15 mouse cellular contexts compared by ENCODE assay signal in the genomic region with DNA sequence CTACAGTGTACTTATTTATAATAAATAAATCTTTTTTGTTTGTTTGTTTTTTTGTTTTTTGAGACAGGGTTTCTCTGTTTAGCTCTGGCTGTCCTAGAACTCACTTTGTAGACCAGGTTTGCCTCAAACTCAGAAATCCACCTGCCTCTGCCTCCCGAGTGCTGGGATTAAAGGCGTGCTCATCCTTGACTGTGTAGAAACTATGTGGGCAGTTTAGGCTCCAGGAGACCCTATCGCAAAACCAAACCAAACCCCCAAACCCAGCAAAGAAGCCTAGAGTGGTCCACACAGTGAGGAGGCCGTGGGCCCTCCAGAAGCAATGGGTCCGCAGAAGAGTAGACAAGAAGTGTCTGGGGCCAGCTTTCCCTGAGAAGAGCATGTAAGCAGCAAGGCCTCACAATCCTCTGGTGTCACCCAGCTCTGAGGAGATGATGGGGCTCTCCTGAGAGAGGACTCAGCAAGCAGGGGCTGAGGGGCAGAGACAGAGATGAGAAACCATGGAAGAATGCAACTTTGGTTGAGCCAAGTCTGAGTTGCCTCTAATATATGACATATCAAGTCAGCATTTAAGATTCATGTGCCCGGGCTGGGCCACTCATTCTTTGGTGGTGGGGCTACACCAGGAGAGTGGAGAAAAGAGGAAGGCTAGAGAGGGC. TPM values are rescaled to one million over a fixed set of nuclear protein-coding genes. Genes with fewer than 3 reads are reported as not detected.
DNase-seq lines count a peak whose midpoint lies in the region; ATAC-seq and TF ChIP-seq lines count a peak whose summit lies in the region.
"Had no signal": no experiment of that assay in that cellular context is flagged by ENCODE, and none has a peak within 500 bp of the region (broad histone marks: within the 10 kb centered on the region; RNA-seq: fewer than 3 reads in every experiment).

No protein-coding gene starts in this region.

- no peak overlapping the region for H3K9ac ChIP-seq in lung, postnatal 0 days (replicated peaks; ENCODE audit: low read depth)

- no peak for TF ChIP-seq EP300 in lung, postnatal 0 days (IDR thresholded peaks at IDR 0.05)

- H3K36me3 ChIP-seq in lung, postnatal 0 days (ENCODE audit: insufficient read depth, low read length), result no peaks in the 10 kb centered on the region

- H3K4me3 ChIP-seq in cerebellum, adult 2 months (replicated peaks; ENCODE audit: insufficient read depth, low read depth, low read length), result no peak overlapping the region
- no peak overlapping the region for H3K4me3 ChIP-seq in lung, postnatal 0 days (ENCODE audit: low read depth, low read length)
- H3K4me3 ChIP-seq in embryonic fibroblast, embryonic 13.5 days (ENCODE audit: insufficient read depth, low read length), result no peak overlapping the region
- H3K4me3 ChIP-seq: myocyte had no signal

- H3K27ac ChIP-seq in cerebellum, adult 2 months (ENCODE audit: insufficient read depth, low read length), result 0 out of 2 replicates have a peak overlapping the region, but pooled peaks have one; percentile 4
- 0 out of 2 replicates have a peak overlapping the region, but pooled peaks have one; percentile 47 for H3K27ac ChIP-seq in lung, postnatal 0 days (ENCODE audit: low read length)
- H3K27ac ChIP-seq in embryonic fibroblast, embryonic 13.5 days (ENCODE audit: insufficient read depth, low read length), result peak overlapping the region; percentile 34; the same call in 1 of the 2 replicates
- H3K27ac ChIP-seq: kidney, postnatal 0 days had no signal

- TF ChIP-seq CTCF in cerebellum, adult 2 months (IDR thresholded peaks at IDR 0.05; ENCODE audit: borderline replicate concordance, insufficient read depth, low read depth, low read length), result no peak
- no peak for TF ChIP-seq CTCF in lung, postnatal 0 days (IDR thresholded peaks at IDR 0.05)
- no peak for TF ChIP-seq CTCF in embryonic fibroblast, embryonic 13.5 days (IDR thresholded peaks at IDR 0.05; ENCODE audit: borderline replicate concordance, insufficient read depth, low read length)

- 92% methylated on average over 6 of the region's 6 CpGs for whole genome bisulfite sequencing in cerebellum, adult 2 months
- 91% methylated on average over 6 of the region's 6 CpGs for WGBS in lung, postnatal 0 days

- no peak for DNase-seq in cerebellum, adult 2 months
- no peak for DNase-seq in cerebellum, postnatal 4 days (ENCODE audit: low spot score in 2 of 2)
- DNase-seq in lung, postnatal 0 days (ENCODE audit: low spot score), result no peak
- no peak for DNase-seq in lung, postnatal 10 days
- no peak for DNase-seq in testis, postnatal 14 days (ENCODE audit: low spot score)
- no peak for DNase-seq in cerebellum, adult 8-10 months
- DNase-seq: gastrocnemius, postnatal 14 days; lung, adult 2 months had no signal

- no peaks in the 10 kb centered on the region for H3K27me3 ChIP-seq in cerebellum, adult 2 months (ENCODE audit: control insufficient read depth, insufficient read depth, low read length)
- H3K27me3 ChIP-seq in lung, postnatal 0 days (replicated peaks; ENCODE audit: insufficient read depth, low read length), result no peaks in the 10 kb centered on the region

- H3K4me1 ChIP-seq in cerebellum, adult 2 months (ENCODE audit: control insufficient read depth, insufficient read depth, low read length), result peaks cover 10% of the 10 kb centered on the region
- H3K4me1 ChIP-seq in lung, postnatal 0 days (ENCODE audit: insufficient read depth, low read depth, low read length), result no peaks in the 10 kb centered on the region; the same call in 1 of the 2 replicates
- H3K4me1 ChIP-seq in embryonic fibroblast, embryonic 13.5 days (ENCODE audit: control insufficient read depth, insufficient read depth, low read length), result peaks cover 2% of the 10 kb centered on the region; the same call in 1 of the 2 replicates

- TF ChIP-seq POLR2A in cerebellum, adult 2 months (IDR thresholded peaks at IDR 0.05; ENCODE audit: borderline replicate concordance, insufficient read depth, low read length), result no peak
- TF ChIP-seq POLR2A in embryonic fibroblast, embryonic 13.5 days (IDR thresholded peaks at IDR 0.05; ENCODE audit: low read depth, low read length), result no peak

- peak; percentile 9; the same call in 1 of the 2 replicates for ATAC-seq in lung, postnatal 0 days
- peak; percentile 38 for ATAC-seq in monocyte, adult 5-6 weeks (replicated peaks; ENCODE audit: insufficient number of reproducible peaks, low FRiP score, low TSS enrichment, poor library complexity, severe bottlenecking)

- H3K4me2 ChIP-seq in lung, postnatal 0 days (replicated peaks; ENCODE audit: low read depth, low read length), result no peak overlapping the region

- H3K9me3 ChIP-seq in lung, postnatal 0 days (ENCODE audit: low read length), result no peaks in the 10 kb centered on the region

RNA-seq across cellular contexts. Expression of a gene that starts 3.2 kb away (rescaled TPM):
- 45.5 and 57.2 TPM in 2 replicates for polyA plus RNA-seq in cerebellum, adult 2 months (2012; rRNA removed)
- 25.6 and 27.3 TPM in 2 replicates for polyA plus RNA-seq in lung, postnatal 0 days (2015; fragmentation: Nextera tagmentation; extraction: Ambion mirVana)
- polyA plus RNA-seq in embryonic fibroblast, embryonic 13.5 days (2011; ENCODE audit: insufficient read length, low read depth, missing spikeins), result 51.2 and 56.2 TPM in 2 replicates
- total RNA-seq in monocyte, adult 5-6 weeks (2017), result 332 to 455 TPM (median 337 TPM) in 3 replicates

RNA-seq across cellular contexts. Expression of a gene that starts 29.7 kb away (rescaled TPM):
- polyA plus RNA-seq in cerebellum, adult 2 months (2012; rRNA removed), result 0.06 TPM in 1 of 2 replicates, not detected in the other
- not detected in 2 replicates for polyA plus RNA-seq in lung, postnatal 0 days (2015; fragmentation: Nextera tagmentation; extraction: Ambion mirVana)
- not detected in 2 replicates for polyA plus RNA-seq in embryonic fibroblast, embryonic 13.5 days (2011; ENCODE audit: insufficient read length, low read depth, missing spikeins)
- not detected in 3 replicates for total RNA-seq in monocyte, adult 5-6 weeks (2017)
- total RNA-seq: gastrocnemius, postnatal 14 days; hematopoietic stem cell, adult 5-6 weeks; layer of hippocampus, postnatal 25 days had no signal
- polyA plus RNA-seq: kidney, postnatal 0 days had no signal

RNA-seq across cellular contexts. Expression of a gene that starts 33.2 kb away (rescaled TPM):
- polyA plus RNA-seq in cerebellum, adult 2 months (2012; rRNA removed), result not detected in 2 replicates
- polyA plus RNA-seq in lung, postnatal 0 days (2015; fragmentation: Nextera tagmentation; extraction: Ambion mirVana), result 0.07 TPM in 1 of 2 replicates, not detected in the other
- not detected in 2 replicates for polyA plus RNA-seq in embryonic fibroblast, embryonic 13.5 days (2011; ENCODE audit: insufficient read length, low read depth, missing spikeins)
- not detected in 3 replicates for total RNA-seq in monocyte, adult 5-6 weeks (2017)
- total RNA-seq: gastrocnemius, postnatal 14 days; hematopoietic stem cell, adult 5-6 weeks; layer of hippocampus, postnatal 25 days had no signal
- polyA plus RNA-seq: kidney, postnatal 0 days; myocyte had no signal

RNA-seq across cellular contexts. Expression of a gene that starts 37.5 kb away (rescaled TPM):
- 0.10 and 0.11 TPM in 2 replicates for polyA plus RNA-seq in cerebellum, adult 2 months (2012; rRNA removed)
- polyA plus RNA-seq in lung, postnatal 0 days (2015; fragmentation: Nextera tagmentation; extraction: Ambion mirVana), result 9.0 and 13.0 TPM in 2 replicates
- polyA plus RNA-seq in embryonic fibroblast, embryonic 13.5 days (2011; ENCODE audit: insufficient read length, low read depth, missing spikeins), result not detected in 2 replicates
- not detected in 3 replicates for total RNA-seq in monocyte, adult 5-6 weeks (2017)
- total RNA-seq: hematopoietic stem cell, adult 5-6 weeks had no signal
- polyA plus RNA-seq: myocyte had no signal

RNA-seq across cellular contexts. Expression of a gene that starts 44.2 kb away (rescaled TPM):
- polyA plus RNA-seq in cerebellum, adult 2 months (2012; rRNA removed), result 1.4 and 1.5 TPM in 2 replicates
- polyA plus RNA-seq in lung, postnatal 0 days (2015; fragmentation: Nextera tagmentation; extraction: Ambion mirVana), result not detected in 2 replicates
- not detected in 2 replicates for polyA plus RNA-seq in embryonic fibroblast, embryonic 13.5 days (2011; ENCODE audit: insufficient read length, low read depth, missing spikeins)
- not detected in 3 replicates for total RNA-seq in monocyte, adult 5-6 weeks (2017)
- total RNA-seq: ES-E14; gastrocnemius, postnatal 14 days had no signal
- polyA plus RNA-seq: kidney, postnatal 0 days; lung, adult 2 months had no signal
